Mouse (Mus musculus): ENCODE data around the gene Zfp51.
"Not testable (repeated sequence)": the region's sequence is repeated elsewhere in the genome, so short reads cannot be mapped to it uniquely, and the experiment has no call there.

Zfp51 gene

GRCm38 (mm10) chr17:21450138-21450704, at the start of gene Zfp51:
Gene Zfp51 (plus strand): TSS chr17:21450374.
- in situ Hi-C loops (cut with MseI, MboI): loop anchor here in 1 of 2 experiments (5.0 kb wide), 1 partner anchor 52 kb away; no protein-coding TSS in a partner anchor

DNA sequence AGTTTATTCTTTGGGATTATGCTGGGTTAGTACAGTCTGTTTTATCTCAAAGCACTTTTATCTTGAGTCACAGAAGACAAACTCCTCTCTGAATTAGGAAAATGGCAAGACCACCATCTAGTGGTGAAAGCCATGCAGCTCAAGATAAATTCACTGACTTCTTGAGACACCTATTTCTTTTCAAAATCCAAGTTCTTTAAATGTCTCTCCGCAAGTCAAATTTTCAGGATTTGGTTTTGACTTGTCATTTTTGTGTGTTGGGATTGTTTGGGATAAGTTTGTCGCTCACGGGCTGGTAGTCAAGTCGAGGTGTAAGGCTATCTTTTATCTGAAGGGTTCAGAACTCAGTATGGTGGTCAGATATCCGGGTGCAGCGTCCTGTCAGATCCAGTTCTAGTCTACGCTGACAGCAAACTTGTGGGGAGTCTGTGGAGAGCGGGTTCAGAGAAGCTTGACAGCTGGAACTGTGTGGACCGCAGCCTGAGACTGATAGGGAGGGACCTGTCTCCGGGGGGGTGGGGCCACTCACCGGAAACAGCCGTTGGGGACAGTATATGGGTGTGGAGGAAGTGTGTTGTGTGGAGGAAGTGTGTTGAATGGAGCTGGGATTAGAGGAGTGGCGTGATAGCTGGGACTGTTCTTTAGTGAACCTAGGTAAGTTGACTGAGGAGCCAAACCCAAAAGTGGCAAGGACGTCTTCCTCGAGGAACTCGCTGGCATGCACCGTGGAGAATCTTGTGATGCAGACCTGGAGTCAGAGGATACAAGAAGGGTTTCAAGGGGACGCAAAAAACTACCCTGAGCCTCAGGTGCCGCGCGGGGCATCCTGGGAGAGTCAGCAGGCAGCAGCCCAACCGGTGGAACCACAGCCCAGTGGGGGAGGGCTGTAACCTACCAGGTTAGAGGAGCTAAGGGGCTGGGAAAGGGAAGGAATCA, 27.2 kb upstream of the Zfp51 start, which contains the start of gene Zfp54:
TSS of gene Zfp54 (plus strand) at position 564 of the 936 bp plus-strand sequence.
- in situ Hi-C loops (cut with MseI, MboI): loop anchor here (10.0 kb wide), 1 partner anchor 148 kb away; no protein-coding TSS in a partner anchor

DNA sequence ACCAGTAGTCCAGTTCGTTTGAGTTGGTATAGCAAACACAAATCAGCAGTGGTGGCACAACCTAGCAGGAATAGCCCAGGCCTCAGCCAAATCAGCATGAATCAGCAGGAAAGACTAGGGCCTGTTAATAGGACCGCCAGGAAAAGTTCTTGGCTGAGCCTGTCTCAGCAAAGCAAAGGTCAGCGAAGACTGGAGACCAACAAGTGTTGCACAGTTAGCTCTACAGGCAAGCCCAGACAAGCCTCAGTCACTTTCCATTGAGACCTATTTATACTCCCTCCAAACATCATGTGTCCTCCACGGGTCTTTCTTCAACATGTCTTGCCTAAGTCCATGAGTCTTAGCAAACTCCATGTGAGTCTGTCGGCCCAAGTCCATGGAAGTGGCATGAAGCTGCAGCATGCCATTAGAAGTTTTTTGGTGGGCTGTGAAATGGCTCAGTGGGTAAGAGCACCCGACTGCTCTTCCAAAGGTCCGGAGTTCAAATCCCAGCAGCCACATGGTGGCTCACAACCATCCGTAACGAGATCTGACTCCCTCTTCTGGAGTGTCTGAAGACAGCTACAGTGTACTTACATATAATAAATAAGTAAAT, 11.3 kb upstream of the Zfp51 start:
- in situ Hi-C loops (cut with MseI, MboI): not testable (repeated sequence)

- in situ Hi-C loops (cut with MseI, MboI): loop anchor here in 1 of 2 experiments (5.0 kb wide), 1 partner anchor 53 kb away; no protein-coding TSS in a partner anchor
Observed at GRCm38 (mm10) chr17:21449669-21450068, 505 bp upstream of the Zfp51 start.

DNA sequence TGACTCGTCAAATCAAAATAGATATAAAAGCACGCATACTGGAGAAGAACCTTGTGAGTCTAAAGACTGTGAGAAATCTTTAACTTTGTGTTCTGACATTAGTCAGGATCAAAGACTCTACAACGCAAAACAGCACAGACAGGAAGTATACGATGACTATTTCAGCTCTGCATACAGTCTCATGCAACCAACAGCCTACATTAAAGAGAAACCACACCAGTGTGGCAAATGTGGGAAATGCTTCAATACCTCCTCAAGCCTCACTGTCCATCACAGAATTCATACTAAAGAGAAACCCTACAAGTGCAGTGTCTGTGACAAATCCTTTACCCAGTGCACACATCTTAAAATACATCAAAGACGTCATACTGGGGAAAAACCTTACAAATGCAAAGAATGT, 13.4 kb downstream of the Zfp51 start:
- in situ Hi-C loops (cut with MseI, MboI): no loop called here

DNA sequence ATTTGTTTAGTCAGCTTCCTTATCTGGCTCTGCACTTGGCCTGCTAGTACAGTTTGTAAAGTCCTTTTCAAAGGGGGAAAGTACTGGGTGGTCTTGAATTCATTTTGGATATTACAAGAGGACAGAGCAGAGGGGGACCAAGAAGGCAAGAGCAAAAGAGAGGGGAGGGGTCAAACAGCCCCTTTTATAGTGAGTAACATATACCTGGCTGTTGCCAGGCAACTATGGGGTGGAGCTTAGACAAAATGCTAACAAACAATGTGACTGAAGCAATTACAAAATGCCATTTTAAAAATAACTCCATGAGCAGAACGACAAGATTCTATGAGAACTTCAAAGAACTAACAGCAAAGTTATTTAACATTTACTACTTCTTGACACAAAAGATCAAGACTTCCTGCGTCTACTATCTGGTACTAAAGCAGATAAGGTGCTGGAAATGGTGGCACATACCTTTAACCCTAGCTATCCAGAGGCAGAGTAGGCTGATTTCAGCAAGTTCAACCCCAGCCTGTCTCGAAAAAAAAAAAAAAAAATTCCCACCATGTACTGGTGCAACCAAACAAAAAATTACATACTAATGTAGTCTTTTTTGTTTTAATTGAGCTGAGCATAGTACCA, 22.0 kb downstream of the Zfp51 start:
- in situ Hi-C loops (cut with MseI, MboI): no loop called here

DNA sequence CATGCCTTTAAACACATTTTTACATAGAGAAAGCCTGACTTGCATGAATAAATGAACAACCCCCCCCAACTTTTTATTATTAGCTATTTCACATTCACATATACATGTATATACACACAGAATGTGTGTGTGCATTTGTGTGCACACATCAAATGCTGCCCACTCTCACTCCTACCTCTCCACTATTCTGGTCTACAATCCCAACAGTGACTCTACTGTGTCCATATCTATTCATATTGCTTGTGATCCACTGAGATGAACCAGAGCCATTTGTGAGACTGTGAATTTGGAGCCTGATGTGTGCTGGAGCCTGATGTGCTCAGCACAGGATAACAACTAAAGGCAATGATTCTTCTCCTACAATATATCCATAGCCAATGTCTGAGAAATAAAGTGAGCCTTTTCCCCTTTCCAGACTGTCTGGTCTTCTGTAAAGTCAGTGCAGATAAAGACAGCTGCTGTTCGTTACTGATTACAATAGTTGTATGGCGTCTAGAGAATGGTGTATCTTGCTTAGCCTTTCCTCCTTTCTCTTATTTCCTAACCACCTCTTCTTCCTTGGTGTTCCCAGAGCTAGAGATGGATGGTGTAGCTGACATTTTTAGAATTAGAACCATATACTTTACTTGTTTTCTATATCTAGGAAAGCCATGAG, 22.6 kb downstream of the Zfp51 start:
- in situ Hi-C loops (cut with MseI, MboI): no loop called here

- in situ Hi-C loops (cut with MseI, MboI): no loop called here
Observed at GRCm38 (mm10) chr17:21473362-21474190, 23.4 kb downstream of the Zfp51 start.

- in situ Hi-C loops (cut with MseI, MboI): not testable (repeated sequence)
Observed at GRCm38 (mm10) chr17:21474729-21475128, 24.6 kb downstream of the Zfp51 start.

DNA sequence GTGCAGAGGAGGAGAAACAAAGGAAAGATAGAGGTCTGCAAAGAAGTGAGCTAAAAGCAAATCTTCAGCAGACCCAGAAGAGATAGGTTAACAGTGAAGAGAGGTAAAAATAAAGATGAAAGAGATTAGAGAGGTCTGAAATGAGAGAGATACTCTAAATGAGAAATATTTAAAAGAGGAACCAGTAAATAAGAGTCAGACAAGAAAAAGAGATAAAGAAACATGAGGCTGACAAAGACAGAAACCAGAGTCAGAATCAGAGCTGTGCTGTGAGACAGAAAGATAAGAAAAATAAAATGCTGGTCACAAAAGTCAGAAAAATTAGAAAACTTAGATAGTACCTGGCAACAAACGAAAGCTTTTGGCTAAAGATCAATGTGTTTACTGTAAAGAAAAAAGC, 25.1 kb downstream of the Zfp51 start:
- in situ Hi-C loops (cut with MseI, MboI): not testable (repeated sequence)

GRCm38 (mm10) chr17:21476351-21476750, 26.2 kb downstream of the Zfp51 start:
- in situ Hi-C loops (cut with MseI, MboI): not testable (repeated sequence)

DNA sequence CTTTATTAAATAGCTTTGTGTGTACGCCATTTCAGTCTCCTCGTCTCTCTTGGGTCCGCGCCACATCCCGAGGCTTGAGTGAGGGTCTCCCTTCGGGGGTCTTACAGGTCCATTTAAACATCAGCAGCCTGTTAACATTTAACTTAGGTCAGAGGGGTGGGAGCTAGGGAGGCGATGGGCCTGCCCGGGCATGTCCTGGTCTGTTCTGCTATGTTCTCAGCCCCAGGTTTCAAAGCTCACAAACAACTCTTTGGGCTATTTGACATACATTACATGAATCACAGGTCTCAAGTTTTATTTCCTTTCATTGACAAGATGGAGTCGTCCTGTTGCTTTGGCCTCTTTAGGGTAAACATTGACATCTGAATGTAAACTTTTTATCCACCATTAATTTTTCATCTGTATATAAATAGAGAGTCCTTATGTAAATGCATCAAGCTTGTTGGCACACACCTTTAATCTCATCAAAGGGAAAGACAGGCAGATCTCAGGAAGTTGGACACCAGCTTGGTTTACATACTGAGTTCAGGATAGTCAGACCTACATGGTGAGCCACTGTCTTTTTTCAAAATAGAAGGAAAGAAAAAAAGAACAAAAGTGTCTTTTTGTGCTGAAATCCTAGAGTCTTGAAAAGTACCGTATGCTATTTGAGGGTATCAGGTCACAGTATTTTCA, 28.1 kb downstream of the Zfp51 start:
- in situ Hi-C loops (cut with MseI, MboI): not testable (repeated sequence)

DNA sequence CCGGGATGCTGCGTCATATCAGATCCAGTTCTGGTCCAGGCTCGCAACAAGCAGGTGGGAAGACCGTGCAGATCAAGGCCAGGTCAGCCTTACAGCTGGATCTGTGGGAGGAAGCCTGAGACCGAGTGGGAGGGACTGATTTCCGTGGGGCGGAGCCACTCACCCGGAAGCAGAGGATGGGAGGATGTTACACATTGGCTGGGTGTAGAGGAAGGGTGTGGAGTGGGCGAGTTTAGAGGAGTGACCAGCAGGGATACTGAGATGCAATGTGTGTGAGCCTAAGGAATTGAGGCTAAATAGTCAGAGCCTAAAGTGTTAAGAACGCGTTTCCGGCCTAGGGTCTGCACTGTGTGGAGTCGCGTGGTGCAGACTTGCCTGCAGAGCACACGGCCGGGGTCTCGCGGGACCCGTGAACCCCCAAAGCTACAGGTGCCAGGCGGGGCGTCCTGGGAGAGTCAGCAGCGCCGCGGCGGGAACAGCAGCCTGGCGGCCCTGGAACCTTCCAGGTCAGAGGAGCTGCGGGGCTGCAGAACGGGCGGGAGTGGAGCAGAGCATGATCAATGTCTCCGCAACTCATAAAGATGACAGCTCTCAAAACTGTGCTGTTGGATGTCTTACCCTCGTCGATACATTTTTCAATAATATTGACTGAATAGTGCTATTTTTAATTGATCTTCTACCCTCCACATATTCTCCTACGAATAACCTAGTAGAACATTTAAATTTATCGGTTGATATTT, 38.8 kb downstream of the Zfp51 start, which contains the start of gene Zfp53:
TSS of gene Zfp53 (plus strand) at position 239 of the 740 bp plus-strand sequence.
- in situ Hi-C loops (cut with MseI, MboI): no loop called here

DNA sequence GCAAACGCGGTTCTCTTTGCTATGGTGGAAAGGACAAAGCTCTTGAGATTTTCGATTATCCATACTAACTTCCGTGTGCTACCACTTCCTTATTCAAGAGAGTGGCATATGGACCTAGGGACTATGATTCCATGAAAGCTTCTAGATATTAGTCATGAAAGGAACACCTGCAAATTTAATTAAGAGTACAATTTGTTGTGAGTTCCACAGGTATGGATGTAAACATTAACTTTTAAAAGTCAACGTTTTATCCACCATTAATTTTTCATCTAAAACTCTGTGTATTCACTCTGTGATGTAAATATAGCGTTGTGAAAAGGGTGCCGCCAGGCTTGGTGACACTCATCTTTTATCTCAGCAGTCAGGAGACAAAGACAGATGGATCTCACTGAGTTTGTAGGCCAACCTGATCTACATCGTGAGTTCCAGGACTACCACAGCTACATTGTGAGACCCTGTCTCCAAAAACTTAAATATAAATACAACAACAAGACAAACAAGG, 39.4 kb downstream of the Zfp51 start:
- in situ Hi-C loops (cut with MseI, MboI): no loop called here

DNA sequence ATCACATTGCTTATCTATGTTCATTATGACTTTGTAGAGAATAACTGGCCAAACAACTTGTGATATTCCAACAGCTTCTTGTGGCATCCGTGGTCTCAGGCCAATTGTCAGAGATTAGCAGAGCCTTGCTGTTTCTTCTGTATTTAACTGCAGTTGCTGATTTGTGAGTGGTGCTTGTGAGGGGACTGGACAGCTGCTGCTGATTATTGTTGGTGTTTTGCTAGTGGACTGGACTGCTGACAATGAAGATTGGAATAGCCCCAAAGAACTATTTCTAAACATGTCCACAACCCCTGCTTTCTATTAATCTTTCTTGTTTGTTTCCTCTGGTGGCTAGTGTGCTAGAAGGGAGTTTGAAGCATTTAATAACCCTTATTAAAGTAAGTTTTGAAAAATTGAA, 51.2 kb downstream of the Zfp51 start:
- in situ Hi-C loops (cut with MseI, MboI): loop anchor here in 1 of 2 experiments (5.0 kb wide), 1 partner anchor 49 kb away; the partner anchor contains the start of gene Zfp51

- in situ Hi-C loops (cut with MseI, MboI): loop anchor here in 1 of 2 experiments (5.0 kb wide), 1 partner anchor 52 kb away; the partner anchor contains the start of gene Zfp51
Observed at GRCm38 (mm10) chr17:21504524-21504923, 54.4 kb downstream of the Zfp51 start.

DNA sequence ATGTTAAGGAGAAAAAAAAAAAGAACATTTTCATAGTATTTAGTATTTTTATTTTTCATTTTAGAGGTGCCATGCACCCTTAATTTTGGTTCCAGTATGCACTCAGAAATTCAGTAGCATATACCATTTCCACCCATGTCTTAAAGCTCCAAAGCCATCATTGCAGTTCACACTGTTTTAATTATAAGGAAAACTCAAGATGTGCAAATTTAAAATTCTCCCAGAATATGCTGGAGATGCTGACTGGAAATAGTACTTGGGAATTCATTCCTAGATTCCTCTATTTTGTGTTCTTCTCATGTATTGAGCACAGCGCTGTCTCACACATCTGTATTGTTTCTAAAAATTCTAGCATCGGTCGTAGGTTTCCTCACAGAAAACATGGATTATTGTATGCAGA, 56.1 kb downstream of the Zfp51 start:
- in situ Hi-C loops (cut with MseI, MboI): no loop called here

DNA sequence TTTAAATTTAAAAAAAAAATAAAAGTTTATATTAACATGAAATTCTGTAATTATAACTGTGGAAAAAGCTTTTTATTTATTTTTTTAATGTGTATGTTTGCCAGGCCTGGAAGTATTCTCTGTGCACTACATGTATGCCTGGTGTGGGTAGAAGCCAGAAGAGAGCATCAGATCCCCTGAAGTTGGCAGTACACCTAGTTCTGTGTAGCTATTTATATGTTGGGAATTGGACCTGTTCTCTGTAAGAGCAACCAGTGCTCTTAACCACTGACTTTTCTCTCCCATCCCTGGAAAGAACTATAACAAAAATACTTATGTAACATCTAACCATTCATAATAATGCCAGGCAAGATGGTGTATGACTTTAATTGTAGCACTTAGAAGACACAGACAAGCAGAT, 59.6 kb downstream of the Zfp51 start:
- in situ Hi-C loops (cut with MseI, MboI): no loop called here
